Mouse (Mus musculus) ES-Bruce4 (cell line): ENCODE measurements around the gene Dnpep. TPM values are rescaled to one million over a fixed set of nuclear protein-coding genes. Genes with fewer than 3 reads are reported as not detected.

Experiments used
- H3K27ac ChIP-seq: 2 replicates; pipeline ENCODE4 v1.5.1; 2012; ENCODE audit warnings: low read length, inconsistent platforms; ENCODE audit not compliant: insufficient read depth
- H3K27me3 ChIP-seq: 2 replicates; pipeline ENCODE4 v1.6.1; 2012; ENCODE audit warnings: mild to moderate bottlenecking, low read length, inconsistent platforms; ENCODE audit not compliant: control insufficient read depth, poor library complexity, insufficient read depth, severe bottlenecking
- H3K36me3 ChIP-seq: 2 replicates; pipeline ENCODE4 v1.6.1; 2012; ENCODE audit warnings: inconsistent platforms, mild to moderate bottlenecking, low read length, moderate library complexity; ENCODE audit not compliant: control insufficient read depth, poor library complexity, insufficient read depth, severe bottlenecking
- H3K4me1 ChIP-seq: one replicate; pipeline ENCODE4 v1.8.1; 2011; ENCODE audit warnings: low read length; ENCODE audit not compliant: control insufficient read depth, insufficient read depth
- H3K4me3 ChIP-seq: 2 replicates; pipeline ENCODE4 v1.5.1; 2011; ENCODE audit warnings: low read depth, mild to moderate bottlenecking, low read length
- H3K9ac ChIP-seq: 2 replicates; pipeline ENCODE4 v1.6.1; 2012; ENCODE audit warnings: low read depth, mild to moderate bottlenecking, inconsistent platforms; ENCODE audit not compliant: poor library complexity, severe bottlenecking
- H3K9me3 ChIP-seq: replicated peaks from 2 replicates; pipeline ENCODE4 v1.6.1; 2012; ENCODE audit warnings: mild to moderate bottlenecking, low read length, inconsistent platforms; ENCODE audit not compliant: control insufficient read depth, poor library complexity, insufficient read depth, severe bottlenecking
- CTCF ChIP-seq: IDR thresholded peaks from one replicate; pipeline ENCODE4 v1.8.1; 2011; ENCODE audit warnings: low read depth, low read length
- EP300 ChIP-seq: IDR thresholded peaks from 2 replicates; pipeline ENCODE4 v1.6.1; 2011; ENCODE audit warnings: low read depth, low read length; ENCODE audit not compliant: insufficient read depth
- POLR2A ChIP-seq: IDR thresholded peaks from one replicate; pipeline ENCODE4 v1.8.1; 2011; ENCODE audit warnings: low read length; ENCODE audit not compliant: insufficient read depth
- polyA plus RNA-seq: library from polyadenylated mRNA; stranded (reverse); fragments of >200 nt; gene quantifications from 2 replicates; pipeline ENCODE4 v1.2.4, GENCODE M21; 2011; ENCODE audit warnings: low read depth; ENCODE audit not compliant: missing spikeins, insufficient read depth, insufficient read length

The Dnpep gene
- polyA plus RNA-seq, 1 experiment = 104 TPM

GRCm38 (mm10) chr1:75304662-75305061 lies 13.1 kb downstream of the Dnpep start:
- Histone ChIP-seq H3K9ac (no peak overlapping the region), H3K27ac (no peak overlapping the region), H3K4me3 (no peak overlapping the region), H3K36me3 (peaks cover 7% of the 10 kb centered on the region; the same call in 1 of the 2 replicates), H3K9me3 (no peaks in the 10 kb centered on the region), H3K4me1 (no peaks in the 10 kb centered on the region), H3K27me3 (no peaks in the 10 kb centered on the region)
- TF ChIP-seq CTCF (no peak), EP300 (no peak)

GRCm38 (mm10) chr1:75294294-75294693 lies 23.5 kb downstream of the Dnpep start:
- H3K9ac ChIP-seq = no peak overlapping the region
- TF ChIP-seq POLR2A = no peak
- TF ChIP-seq CTCF = no peak
- TF ChIP-seq EP300 = no peak
- no peaks in the 10 kb centered on the region for H3K36me3 ChIP-seq
- no peaks in the 10 kb centered on the region for H3K9me3 ChIP-seq
- no peaks in the 10 kb centered on the region for H3K27me3 ChIP-seq
- H3K4me3 ChIP-seq = no peak overlapping the region
- H3K27ac ChIP-seq = no peak overlapping the region
- H3K4me1 ChIP-seq = no peaks in the 10 kb centered on the region

- no peaks in the 10 kb centered on the region for H3K27me3 ChIP-seq
- no peaks in the 10 kb centered on the region for H3K36me3 ChIP-seq
- no peaks in the 10 kb centered on the region for H3K9me3 ChIP-seq
- no peak overlapping the region for H3K4me3 ChIP-seq
- no peaks in the 10 kb centered on the region for H3K4me1 ChIP-seq
- TF ChIP-seq EP300 (no peak), POLR2A (no peak), CTCF (no peak)
- no peak overlapping the region for H3K9ac ChIP-seq
- H3K27ac ChIP-seq = no peak overlapping the region
Observed at GRCm38 (mm10) chr1:75293331-75293701, 24.5 kb downstream of the Dnpep start.

GRCm38 (mm10) chr1:75292476-75293330 lies 25.1 kb downstream of the Dnpep start:
- TF ChIP-seq EP300 (no peak), CTCF (no peak), POLR2A (no peak)
- H3K27ac ChIP-seq = no peak overlapping the region

GRCm38 (mm10) chr1:75291321-75291720 lies 26.5 kb downstream of the Dnpep start:
- Histone ChIP-seq H3K27me3 (no peaks in the 10 kb centered on the region), H3K9me3 (no peaks in the 10 kb centered on the region)

More at GRCm38 (mm10) chr1:75292476-75293330, 25.1 kb downstream of the Dnpep start:
- Histone ChIP-seq H3K4me1 (no peaks in the 10 kb centered on the region), H3K9me3 (no peaks in the 10 kb centered on the region), H3K4me3 (no peak overlapping the region), H3K27me3 (no peaks in the 10 kb centered on the region), H3K9ac (no peak overlapping the region), H3K36me3 (no peaks in the 10 kb centered on the region)

GRCm38 (mm10) chr1:75290582-75290981 lies 27.2 kb downstream of the Dnpep start:
- TF ChIP-seq CTCF (no peak), POLR2A (no peak), EP300 (no peak)
- no peak overlapping the region for H3K9ac ChIP-seq
- no peaks in the 10 kb centered on the region for H3K4me1 ChIP-seq
- H3K9me3 ChIP-seq = no peaks in the 10 kb centered on the region
- H3K36me3 ChIP-seq = no peaks in the 10 kb centered on the region
- H3K4me3 ChIP-seq = no peak overlapping the region
- H3K27ac ChIP-seq = no peak overlapping the region
- no peaks in the 10 kb centered on the region for H3K27me3 ChIP-seq

More at GRCm38 (mm10) chr1:75291321-75291720, 26.5 kb downstream of the Dnpep start:
- TF ChIP-seq EP300 (no peak), POLR2A (no peak), CTCF (no peak)
- Histone ChIP-seq H3K9ac (no peak overlapping the region), H3K4me1 (no peaks in the 10 kb centered on the region), H3K27ac (no peak overlapping the region), H3K4me3 (no peak overlapping the region), H3K36me3 (no peaks in the 10 kb centered on the region)
